Mouse (Mus musculus) hindbrain, embryonic 14.5 days (tissue): ENCODE results near the gene Acot11. TPM values are rescaled to one million over a fixed set of nuclear protein-coding genes. Genes with fewer than 3 reads are reported as not detected.
"Not testable (repeated sequence)": the region's sequence is repeated elsewhere in the genome, so short reads cannot be mapped to it uniquely, and the experiment has no call there.

Source experiments
- ATAC-seq: fragments of 200-750 bp; cut with Nextera tagmentation; 2 replicates; pipeline ENCODE4 v1.8.0; 2017; ENCODE audit warnings: moderate number of reproducible peaks, mild to moderate bottlenecking, moderate TSS enrichment, moderate library complexity; ENCODE audit not compliant: low FRiP score
- DNase-seq: peaks from one replicate; pipeline ENCODE4 v3.0.0-alpha.2; 2015; ENCODE audit warnings: low spot score
- H3K27ac ChIP-seq: fragments of 300-500 bp; sonication (generic); 2 replicates; pipeline ENCODE4 v1.5.1; 2014; ENCODE audit warnings: mild to moderate bottlenecking, moderate library complexity
- H3K27me3 ChIP-seq: fragments of 300-500 bp; sonication (generic); 2 replicates; pipeline ENCODE4 v1.6.1; 2014; ENCODE audit warnings: mild to moderate bottlenecking, low read length, mixed read lengths; ENCODE audit not compliant: control insufficient read depth, insufficient read depth
- H3K36me3 ChIP-seq: fragments of 300-500 bp; sonication (generic); replicated peaks from 2 replicates; pipeline ENCODE4 v1.6.1; 2014; ENCODE audit not compliant: control insufficient read depth, insufficient read depth
- H3K4me1 ChIP-seq: fragments of 300-500 bp; sonication (generic); replicated peaks from 2 replicates; pipeline ENCODE4 v1.6.1; 2014; ENCODE audit warnings: antibody characterized with exemption, low read length, mixed read lengths; ENCODE audit not compliant: control insufficient read depth, insufficient read depth
- H3K4me2 ChIP-seq: fragments of 300-500 bp; sonication (generic); replicated peaks from 2 replicates; pipeline ENCODE4 v1.6.1; 2014; ENCODE audit warnings: mild to moderate bottlenecking, moderate library complexity
- H3K4me3 ChIP-seq: fragments of 300-500 bp; sonication (generic); replicated peaks from 2 replicates; pipeline ENCODE4 v1.5.1; 2014; ENCODE audit warnings: mild to moderate bottlenecking, low read length
- H3K9ac ChIP-seq: fragments of 300-500 bp; sonication (generic); 2 replicates; pipeline ENCODE4 v1.6.1; 2014
- H3K9me3 ChIP-seq: fragments of 300-500 bp; sonication (generic); 2 replicates; pipeline ENCODE4 v1.6.1; 2016; ENCODE audit warnings: low read length; ENCODE audit not compliant: control insufficient read depth
- WGBS: fragments of 180-500 bp; shearing (Covaris S2); extraction: QIAGEN DNeasy Blood & Tissue Kit; methylation state at CpG from one replicate; pipeline ENCODE4 v1.1.7; 2014; 5-methylcytosine and 5-hydroxymethylcytosine counted together
- polyA plus RNA-seq: library from polyadenylated mRNA; unstranded; fragments of >200 nt; fragmentation: Nextera tagmentation; extraction: Ambion mirVana; gene quantifications from 2 replicates; pipeline ENCODE4 v1.2.1, GENCODE M21; 2014

Gene Acot11
- polyA plus RNA-seq, 1 experiment from 2014 or later: 2.0 TPM

- ATAC-seq (no peak), DNase-seq (no peak)
- Histone ChIP-seq H3K4me1 (no peaks in the 10 kb centered on the region), H3K9me3 (no peaks in the 10 kb centered on the region), H3K4me3 (no peak overlapping the region), H3K27ac (no peak overlapping the region), H3K27me3 (no peaks in the 10 kb centered on the region), H3K36me3 (no peaks in the 10 kb centered on the region), H3K4me2 (no peak overlapping the region), H3K9ac (no peak overlapping the region)
- WGBS: 82% methylated on average over 2 of the region's 2 CpGs
Measured at GRCm38 (mm10) chr4:106769306-106769705, 35.5 kb downstream of the Acot11 start.

DNA sequence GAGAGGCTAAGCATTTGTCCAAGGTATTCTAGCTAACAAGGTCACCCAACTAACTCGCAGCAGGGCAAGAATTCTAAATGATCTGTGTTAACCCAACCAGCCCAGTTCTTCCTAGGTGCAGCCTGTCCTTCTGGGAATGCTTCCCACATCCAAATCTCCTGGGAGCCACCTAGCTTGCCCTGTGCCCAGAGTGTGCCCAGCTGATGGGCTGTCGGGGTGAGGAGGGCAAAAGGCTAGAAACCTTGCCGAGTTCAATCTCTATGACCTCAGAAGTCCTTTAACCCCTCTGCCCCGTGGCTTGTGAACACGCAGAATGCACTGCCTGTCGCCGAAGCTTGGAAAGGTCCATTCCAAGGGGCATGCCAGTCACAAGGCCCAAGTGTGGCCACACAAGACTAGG, 40.6 kb downstream of the Acot11 start:
- WGBS: 53% methylated on average over 7 of the region's 7 CpGs
- Histone ChIP-seq H3K4me1 (no peaks in the 10 kb centered on the region), H3K36me3 (no peaks in the 10 kb centered on the region), H3K9me3 (no peaks in the 10 kb centered on the region), H3K27ac (no peak overlapping the region), H3K27me3 (no peaks in the 10 kb centered on the region), H3K9ac (no peak overlapping the region), H3K4me3 (no peak overlapping the region), H3K4me2 (no peak overlapping the region)
- no peak for DNase-seq
- no peak for ATAC-seq

DNA sequence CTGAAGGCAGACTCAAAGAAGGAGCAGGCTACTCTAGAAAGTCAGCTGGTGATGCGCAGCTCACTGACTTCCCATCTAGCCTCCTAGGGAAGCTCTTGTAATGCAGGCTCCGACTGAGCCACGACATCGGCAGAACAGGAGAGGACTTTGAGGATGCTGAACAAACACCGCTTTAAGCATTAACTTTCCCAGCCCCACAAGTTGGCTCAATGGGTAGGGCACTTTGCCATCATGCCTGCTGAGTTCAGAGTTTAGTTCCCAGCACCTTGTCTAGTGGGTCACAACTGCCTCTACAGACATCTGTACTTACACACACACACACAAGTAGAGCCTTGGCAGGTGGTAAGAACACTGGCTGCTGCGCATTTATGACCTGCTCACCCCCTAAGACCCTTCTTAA, 53.1 kb downstream of the Acot11 start:
- no peaks in the 10 kb centered on the region for H3K36me3 ChIP-seq
- no peak for ATAC-seq
- no peaks in the 10 kb centered on the region for H3K27me3 ChIP-seq
- no peak overlapping the region for H3K27ac ChIP-seq
- peaks cover 19% of the 10 kb centered on the region for H3K4me1 ChIP-seq
- no peak overlapping the region for H3K9ac ChIP-seq
- no peak overlapping the region for H3K4me3 ChIP-seq
- no peak overlapping the region for H3K4me2 ChIP-seq
- DNase-seq: no peak
- 91% methylated on average over 6 of the region's 6 CpGs for whole genome bisulfite sequencing
- no peaks in the 10 kb centered on the region for H3K9me3 ChIP-seq

DNA sequence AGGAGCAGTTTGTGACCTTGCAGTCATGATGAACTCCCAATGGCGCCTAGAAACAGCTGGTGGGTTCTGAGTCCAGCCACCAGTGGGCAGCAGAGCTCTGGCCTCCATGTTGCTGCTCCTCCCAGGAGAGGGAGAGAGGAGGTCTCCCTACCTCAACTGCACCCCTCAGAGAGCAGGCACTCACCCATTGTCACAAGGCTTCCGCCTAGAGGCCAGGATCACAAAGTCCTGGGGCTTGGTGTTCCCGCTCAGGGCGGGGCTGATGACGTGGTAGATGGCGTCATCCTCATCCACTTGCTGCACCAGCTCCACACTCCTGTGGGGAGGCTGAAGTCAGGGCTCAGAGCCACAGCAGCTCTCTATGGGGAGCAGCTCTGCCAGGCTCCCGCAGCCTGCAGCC, 55.1 kb downstream of the Acot11 start:
- peak overlapping the region; percentile 19 for H3K4me3 ChIP-seq

DNA sequence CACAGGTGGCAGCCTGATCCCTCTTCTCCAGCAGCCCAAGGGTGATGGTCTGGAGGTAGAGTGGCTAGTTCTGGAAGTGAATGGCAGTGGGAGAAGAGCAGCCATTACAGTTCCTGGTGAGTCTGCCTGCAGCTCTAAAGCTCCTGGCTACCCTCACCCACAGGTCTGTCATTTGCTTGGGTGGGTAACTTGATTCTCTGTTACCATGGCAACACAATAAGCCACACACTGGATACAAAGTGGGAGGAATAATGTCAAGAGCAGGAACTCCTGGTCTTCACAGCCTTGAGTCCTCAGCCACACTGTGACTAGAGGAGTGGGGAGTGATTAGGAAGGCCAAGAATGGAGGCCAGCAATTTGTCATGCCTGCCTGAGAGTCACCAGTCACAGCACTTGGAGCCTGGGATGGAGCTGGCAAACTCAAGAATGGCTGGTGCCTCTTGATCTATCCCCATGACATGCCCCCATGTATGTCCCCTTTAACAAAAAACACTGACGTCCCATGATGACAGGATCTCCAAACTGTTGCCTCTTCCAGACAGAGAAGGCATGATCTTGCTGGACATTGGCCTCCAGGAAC, 57.7 kb downstream of the Acot11 start:
- Histone ChIP-seq H3K4me2 (no peak overlapping the region), H3K36me3 (no peaks in the 10 kb centered on the region), H3K4me3 (no peak overlapping the region), H3K27me3 (no peaks in the 10 kb centered on the region), H3K27ac (no peak overlapping the region), H3K9ac (no peak overlapping the region), H3K4me1 (peaks cover 20% of the 10 kb centered on the region), H3K9me3 (no peaks in the 10 kb centered on the region)
- no peak for DNase-seq
- no peak for ATAC-seq
- 75% methylated on average over 1 of the region's 1 CpGs for WGBS

More for the DNA sequence above, 55.1 kb downstream of the Acot11 start:
- H3K36me3 ChIP-seq: no peaks in the 10 kb centered on the region
- WGBS: 4% methylated on average over 7 of the region's 7 CpGs
- ATAC-seq: peak; percentile 86
- no peaks in the 10 kb centered on the region for H3K27me3 ChIP-seq
- peak overlapping the region; percentile 46 for H3K4me2 ChIP-seq
- H3K9ac ChIP-seq: peak overlapping the region; percentile 8; the same call in 1 of the 2 replicates
- no peak overlapping the region for H3K27ac ChIP-seq
- DNase-seq: peak; percentile 74
- H3K9me3 ChIP-seq: no peaks in the 10 kb centered on the region
- H3K4me1 ChIP-seq: peaks cover 20% of the 10 kb centered on the region

DNA sequence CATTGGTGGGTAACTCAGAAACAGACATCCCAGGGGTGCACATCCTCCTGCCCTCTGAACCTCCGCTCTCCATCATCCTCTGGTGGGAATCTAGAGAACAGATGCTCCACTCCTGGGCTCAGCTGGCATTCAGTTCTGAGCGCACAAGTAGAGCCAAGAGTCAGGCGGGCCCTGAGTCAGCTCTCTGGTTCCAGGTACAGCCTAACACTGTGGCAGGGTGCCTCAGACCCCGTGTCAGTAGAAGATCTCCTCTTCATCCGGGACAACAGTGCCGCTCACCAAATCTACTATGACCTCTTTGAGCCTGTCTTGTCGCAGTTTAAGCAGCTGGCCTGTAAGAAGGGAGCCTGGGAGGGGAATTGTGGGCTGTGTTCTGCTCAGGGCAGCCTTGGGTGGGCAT, 58.9 kb downstream of the Acot11 start:
- no peak overlapping the region for H3K4me3 ChIP-seq
- H3K4me1 ChIP-seq: peaks cover 20% of the 10 kb centered on the region
- no peak for ATAC-seq
- H3K36me3 ChIP-seq: no peaks in the 10 kb centered on the region
- H3K4me2 ChIP-seq: no peak overlapping the region
- DNase-seq: no peak
- no peaks in the 10 kb centered on the region for H3K9me3 ChIP-seq
- H3K9ac ChIP-seq: no peak overlapping the region
- H3K27ac ChIP-seq: no peak overlapping the region
- 79% methylated on average over 7 of the region's 7 CpGs for WGBS
- H3K27me3 ChIP-seq: no peaks in the 10 kb centered on the region

DNA sequence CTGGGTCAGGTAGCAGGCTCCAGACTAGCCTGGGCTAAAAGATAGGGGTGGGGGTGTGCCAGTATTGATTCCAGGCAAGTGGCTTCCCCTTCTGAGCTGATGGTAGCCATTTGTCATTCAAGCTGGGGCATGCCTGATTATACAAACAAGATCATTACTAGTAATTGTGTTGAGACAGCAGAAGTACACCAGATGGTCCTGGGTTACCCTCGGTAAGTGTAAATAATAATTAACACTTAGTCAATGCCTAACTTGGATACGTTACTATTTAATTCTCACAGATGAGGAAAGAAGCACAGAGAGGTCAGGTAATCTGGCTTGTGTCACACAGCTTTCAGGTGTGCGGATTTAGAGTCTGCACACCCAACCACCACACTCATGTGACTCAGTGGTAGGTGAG, 66.9 kb downstream of the Acot11 start:
- H3K27me3 ChIP-seq: no peaks in the 10 kb centered on the region
- no peaks in the 10 kb centered on the region for H3K4me1 ChIP-seq
- H3K36me3 ChIP-seq: no peaks in the 10 kb centered on the region
- no peak for ATAC-seq
- H3K27ac ChIP-seq: no peak overlapping the region
- H3K4me3 ChIP-seq: no peak overlapping the region
- no peak overlapping the region for H3K4me2 ChIP-seq
- no peak overlapping the region for H3K9ac ChIP-seq
- 60% methylated on average over 3 of the region's 3 CpGs for WGBS
- no peak for DNase-seq
- no peaks in the 10 kb centered on the region for H3K9me3 ChIP-seq

- H3K4me3 ChIP-seq, H3K36me3 ChIP-seq, H3K4me2 ChIP-seq, H3K9me3 ChIP-seq, H3K27ac ChIP-seq, DNase-seq, H3K27me3 ChIP-seq, ATAC-seq, H3K4me1 ChIP-seq, H3K9ac ChIP-seq: not testable (repeated sequence)
- WGBS: 80% methylated on average over 1 of the region's 1 CpGs
Measured at GRCm38 (mm10) chr4:106736884-106737283, 67.9 kb downstream of the Acot11 start.

GRCm38 (mm10) chr4:106733636-106734035, 71.2 kb downstream of the Acot11 start, which contains the start of gene Fam151a:
Fam151a (plus strand) TSS chr4:106733889.
- no peak within 1 kb of the TSS for H3K4me2 ChIP-seq
- no peaks in the 10 kb centered on the region for H3K36me3 ChIP-seq
- H3K9me3 ChIP-seq: no peaks in the 10 kb centered on the region
- H3K4me3 ChIP-seq: no peak within 1 kb of the TSS
- no peaks in the 10 kb centered on the region for H3K27me3 ChIP-seq
- ATAC-seq (no peak), DNase-seq (no peak)
- H3K9ac ChIP-seq: no peak within 1 kb of the TSS
- no peaks in the 10 kb centered on the region for H3K4me1 ChIP-seq
- no peak within 1 kb of the TSS for H3K27ac ChIP-seq
- WGBS: 67% methylated on average over 4 of the region's 4 CpGs

DNA sequence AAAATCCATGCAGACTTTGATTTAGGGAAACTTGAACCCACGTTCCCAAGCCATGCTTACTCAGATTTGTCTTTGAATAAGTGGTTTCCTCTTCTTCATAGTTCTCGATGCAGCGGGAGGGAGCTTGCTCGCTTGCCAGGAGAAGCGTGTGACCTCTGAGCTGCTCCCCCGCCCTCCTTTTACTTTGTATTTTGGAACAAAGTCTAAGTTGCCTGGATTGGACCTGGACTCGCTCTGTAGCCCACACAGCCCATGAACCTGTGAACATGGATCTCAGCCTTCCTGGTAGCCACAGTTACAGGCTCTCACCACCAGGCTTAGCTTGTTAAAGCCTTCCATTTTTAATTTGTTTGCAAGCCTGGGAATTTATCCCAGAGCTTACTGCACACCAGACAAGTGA, 74.0 kb downstream of the Acot11 start, which contains the start of gene Mroh7:
Gene Mroh7 (minus strand): TSS at position 112 of the 400 bp plus-strand sequence.
- H3K9ac ChIP-seq: no peak within 1 kb of the TSS
- no peaks in the 10 kb centered on the region for H3K9me3 ChIP-seq
- WGBS: 81% methylated on average over 7 of the region's 7 CpGs
- no peak within 1 kb of the TSS for H3K4me2 ChIP-seq
- H3K27ac ChIP-seq: no peak within 1 kb of the TSS
- H3K36me3 ChIP-seq: no peaks in the 10 kb centered on the region
- H3K4me1 ChIP-seq: no peaks in the 10 kb centered on the region
- ATAC-seq: no peak
- no peak for DNase-seq
- no peaks in the 10 kb centered on the region for H3K27me3 ChIP-seq
- no peak within 1 kb of the TSS for H3K4me3 ChIP-seq
